ENCODE assay signal across 30 mouse cellular contexts in genomic region chr4:145256144-145256543, GRCm38 (mm10). TPM values are rescaled to one million over a fixed set of nuclear protein-coding genes. Genes with fewer than 3 reads are reported as not detected.
"Had no signal": no experiment of that assay in that cellular context is flagged by ENCODE, and none has a peak within 500 bp of the region (broad histone marks: within the 10 kb centered on the region; RNA-seq: fewer than 3 reads in every experiment).

No protein-coding gene starts in this region.

- H3K4me1 ChIP-seq: embryonic facial prominence, embryonic 10.5 days; embryonic facial prominence, embryonic 12.5 days; embryonic facial prominence, embryonic 13.5 days; embryonic facial prominence, embryonic 15.5 days; forebrain, embryonic 10.5 days; forebrain, embryonic 12.5 days; forebrain, embryonic 13.5 days; forebrain, embryonic 15.5 days had no signal

- H3K27ac ChIP-seq: embryonic facial prominence, embryonic 10.5 days; embryonic facial prominence, embryonic 12.5 days; embryonic facial prominence, embryonic 13.5 days; embryonic facial prominence, embryonic 15.5 days; forebrain, embryonic 10.5 days; forebrain, embryonic 12.5 days; forebrain, embryonic 13.5 days; forebrain, embryonic 15.5 days; gastrocnemius, adult 2 months; heart, adult 2 months had no signal

- H3K9ac ChIP-seq: embryonic facial prominence, embryonic 12.5 days; embryonic facial prominence, embryonic 13.5 days; embryonic facial prominence, embryonic 15.5 days; forebrain, embryonic 12.5 days; forebrain, embryonic 13.5 days; forebrain, embryonic 15.5 days; forebrain, postnatal 0 days had no signal

- H3K27me3 ChIP-seq: embryonic facial prominence, embryonic 12.5 days; embryonic facial prominence, embryonic 13.5 days; embryonic facial prominence, embryonic 15.5 days; forebrain, embryonic 12.5 days; forebrain, embryonic 13.5 days; forebrain, embryonic 15.5 days had no signal

- ATAC-seq: forebrain, embryonic 13.5 days; forebrain, embryonic 14.5 days; forebrain, embryonic 15.5 days; forebrain, embryonic 16.5 days; forebrain, postnatal 0 days had no signal

- H3K4me3 ChIP-seq: embryonic facial prominence, embryonic 10.5 days; embryonic facial prominence, embryonic 12.5 days; embryonic facial prominence, embryonic 13.5 days; embryonic facial prominence, embryonic 15.5 days; erythroblast, embryonic 14.5 days; forebrain, embryonic 10.5 days; forebrain, embryonic 12.5 days; forebrain, embryonic 13.5 days; forebrain, embryonic 15.5 days; gastrocnemius, adult 2 months; heart, adult 2 months had no signal

- DNase-seq: cerebellum, adult 8-10 months; cerebellum, adult 9-10 months; cerebellum, adult 9-11 months; cerebellum, postnatal 10 days; cerebellum, postnatal 14 days; cerebellum, postnatal 25 days; cerebellum, postnatal 36 days; embryo, embryonic 11 days; forebrain, postnatal 0 days; gastrocnemius, adult 2 months; gastrocnemius, postnatal 10 days; gastrocnemius, postnatal 14 days; gastrocnemius, postnatal 25 days; gastrocnemius, postnatal 36 days; heart, adult 11 months; heart, adult 18-20 months; heart, adult 2 months had no signal

- H3K9me3 ChIP-seq: embryonic facial prominence, embryonic 10.5 days; embryonic facial prominence, embryonic 12.5 days; embryonic facial prominence, embryonic 13.5 days; embryonic facial prominence, embryonic 15.5 days; forebrain, embryonic 10.5 days; forebrain, embryonic 12.5 days; forebrain, embryonic 13.5 days; forebrain, embryonic 15.5 days had no signal

- H3K4me2 ChIP-seq: embryonic facial prominence, embryonic 12.5 days; embryonic facial prominence, embryonic 13.5 days; embryonic facial prominence, embryonic 15.5 days; forebrain, embryonic 12.5 days; forebrain, embryonic 13.5 days; forebrain, embryonic 15.5 days had no signal

- H3K36me3 ChIP-seq: embryonic facial prominence, embryonic 10.5 days; embryonic facial prominence, embryonic 12.5 days; embryonic facial prominence, embryonic 13.5 days; embryonic facial prominence, embryonic 15.5 days; forebrain, embryonic 10.5 days; forebrain, embryonic 12.5 days; forebrain, embryonic 15.5 days had no signal

RNA-seq across cellular contexts. Expression of gene Tnfrsf8, which starts 58.8 kb away (rescaled TPM):
- total RNA-seq: gastrocnemius, adult 18-20 months had no signal
- polyA plus RNA-seq: embryonic facial prominence, embryonic 10.5 days; erythroblast, embryonic 14.5 days; forebrain, embryonic 11.5 days had no signal
